Mouse (Mus musculus) left cerebral cortex, postnatal 4 days (tissue): ENCODE measurements around the gene Prrt4. TPM values are rescaled to one million over a fixed set of nuclear protein-coding genes. Genes with fewer than 3 reads are reported as not detected.
"Not testable (repeated sequence)": the region's sequence is repeated elsewhere in the genome, so short reads cannot be mapped to it uniquely, and the experiment has no call there.

Source experiments
- DNase-seq: peaks from one replicate; pipeline ENCODE4 v3.0.0-alpha.2; 2022
- intact Hi-C: fragments of 180-260 bp; cut with DNase I; formaldehyde crosslinking; loops from one replicate; pipeline ENCODE4 v1.15.1; 2025
- total RNA-seq, 2 experiments: library from RNA; stranded (reverse); gene quantifications; 2 replicates each; pipeline ENCODE4 v1.2.3; 2021

The Prrt4 gene
- 10 to 100 TPM; 15.1 to 19.1 TPM for total RNA-seq

DNA sequence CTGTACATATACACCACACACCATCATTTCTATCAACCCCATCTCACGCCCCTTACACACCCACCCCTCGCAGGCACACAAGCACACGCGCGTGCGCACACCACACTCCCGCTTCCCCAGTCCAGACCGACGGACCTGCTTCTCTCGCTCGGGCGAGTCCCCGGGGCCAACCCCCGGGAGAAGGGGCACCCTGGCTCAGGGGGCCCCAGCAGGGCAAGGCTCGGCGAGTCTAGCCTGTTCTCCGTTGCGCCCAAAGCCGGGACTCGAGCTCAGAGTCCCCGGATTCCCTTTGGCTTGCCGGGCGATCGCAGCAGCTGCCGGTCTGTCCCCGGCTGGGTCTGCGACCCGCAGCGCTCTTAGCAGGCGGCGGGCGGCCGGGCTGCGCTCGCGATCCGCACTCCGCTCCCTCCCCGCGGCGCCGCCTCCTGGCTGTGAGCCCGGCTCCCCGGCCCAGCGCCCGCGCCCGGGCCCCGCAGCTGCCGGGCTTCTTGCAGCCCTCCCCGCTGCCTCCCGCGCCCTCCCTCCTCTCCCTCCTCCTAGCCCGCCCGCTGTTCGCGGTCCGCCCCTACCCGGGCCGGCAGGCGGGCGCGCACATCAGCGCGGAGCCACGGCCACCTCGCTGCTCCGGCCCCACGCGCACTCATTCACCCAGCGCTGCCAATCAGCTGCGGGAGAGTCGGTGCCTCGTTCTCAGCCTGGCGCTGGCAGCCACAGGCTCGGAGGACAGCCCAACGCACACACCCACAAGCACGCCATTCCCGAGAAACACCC, at the start of gene Prrt4:
Gene Prrt4 (minus strand): TSS at position 697 of the 771 bp plus-strand sequence.
- intact Hi-C loops: loop anchor here (10.0 kb wide), 1 partner anchor 96 kb away; the partner anchor contains the start of genes Fam71f2 and Hilpda
- DNase-seq: peak; percentile 62

DNA sequence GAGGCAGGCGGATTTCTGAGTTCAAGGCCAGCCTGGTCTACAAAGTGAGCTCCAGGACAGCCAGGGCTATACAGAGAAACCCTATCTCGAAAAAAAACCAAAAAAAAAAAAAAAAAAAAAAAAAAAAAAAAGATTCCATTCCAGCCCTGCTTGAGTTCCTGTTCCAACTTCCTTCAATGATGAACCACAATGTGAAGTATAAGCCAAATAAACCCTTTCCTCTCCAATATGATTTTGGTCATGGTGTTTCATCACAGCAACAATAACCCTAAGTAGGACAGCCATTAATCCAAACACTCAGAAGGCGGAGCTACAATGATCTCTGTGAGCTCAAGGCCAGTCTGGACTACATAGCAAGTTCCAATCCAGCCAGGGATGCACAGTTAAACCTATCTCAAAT, 38.3 kb upstream of the Prrt4 start:
- intact Hi-C loops, DNase-seq: not testable (repeated sequence)

DNA sequence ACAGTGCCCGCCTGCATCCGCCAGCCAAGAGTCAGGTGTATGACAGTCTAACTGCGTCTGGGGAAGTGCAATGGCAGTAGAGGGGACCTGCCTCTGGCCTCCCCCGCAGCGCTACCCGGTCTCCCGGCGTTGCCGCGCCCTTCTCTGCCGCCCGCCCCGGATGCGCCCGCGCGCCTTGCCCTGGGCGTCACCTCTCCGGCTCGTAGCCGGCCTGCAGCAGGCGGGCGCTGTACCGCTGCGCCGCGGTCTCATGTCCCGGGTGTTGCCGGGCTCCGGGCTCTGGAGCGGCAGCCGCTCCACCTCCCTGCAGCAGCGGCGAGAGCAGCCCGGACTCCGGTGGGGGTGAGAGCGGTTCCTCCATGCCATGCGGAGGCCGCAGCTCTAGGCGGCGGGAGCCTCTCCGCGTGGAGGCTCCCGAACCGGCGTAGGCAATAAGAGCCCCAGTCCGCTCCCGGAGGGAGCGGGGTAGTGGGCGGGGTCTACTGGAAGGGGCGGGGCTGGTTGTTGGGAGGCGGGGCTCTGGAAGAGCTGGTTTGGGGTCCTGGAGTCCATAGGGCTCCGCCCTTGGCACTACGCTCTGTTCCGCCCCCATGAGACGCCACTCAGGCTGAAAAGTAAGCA, 36.6 kb upstream of the Prrt4 start, which contains the start of gene Impdh1:
Gene Impdh1 (minus strand): TSS at position 484 of the 621 bp plus-strand sequence.
- peak; percentile 91 for DNase-seq
- intact Hi-C loops: no loop called here

- no peak for DNase-seq
- intact Hi-C loops: no loop called here
These were observed 35.8 kb upstream of the Prrt4 start for GRCm38 (mm10) chr6:29215181-29215580.

DNA sequence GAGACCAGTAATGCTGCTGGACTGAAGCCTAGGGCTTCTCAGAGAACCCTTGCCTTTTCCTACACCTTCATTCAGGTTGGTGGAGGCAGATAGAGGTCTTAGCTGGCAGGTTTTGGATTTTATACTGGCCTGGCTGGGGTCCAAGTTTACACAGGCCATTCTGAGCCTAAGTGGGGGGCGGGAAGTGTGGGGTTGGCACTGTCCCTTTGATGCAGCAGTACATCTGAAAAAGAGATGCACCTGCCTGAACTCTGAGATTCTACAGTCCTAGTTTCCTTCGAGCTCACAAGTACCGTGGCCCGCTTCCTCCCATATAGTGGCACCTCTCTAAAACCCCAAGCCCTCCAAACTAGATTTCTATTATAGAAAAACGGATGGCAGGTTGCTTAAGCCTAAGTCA, 35.4 kb upstream of the Prrt4 start:
- DNase-seq: no peak
- intact Hi-C loops: no loop called here

DNA sequence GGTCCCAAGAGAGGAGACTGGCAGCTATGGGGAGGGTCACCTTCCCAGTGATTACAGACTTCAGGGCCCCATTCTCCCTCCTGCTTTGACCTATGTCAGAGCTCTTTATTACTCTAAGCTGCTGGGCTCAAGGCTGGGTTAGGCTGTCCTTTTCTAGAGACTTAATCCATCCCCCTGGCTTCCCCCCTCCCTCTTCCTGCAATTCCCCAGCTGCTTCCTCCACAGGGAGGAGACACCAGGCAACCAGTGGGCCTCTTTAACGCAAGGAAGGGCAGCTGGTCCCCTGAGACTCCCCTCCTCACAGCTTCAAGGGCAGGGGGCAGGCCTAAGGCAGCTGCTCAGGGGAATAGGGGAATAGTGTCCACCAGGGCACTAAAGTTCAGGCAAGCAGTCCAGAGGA, 34.9 kb upstream of the Prrt4 start:
- DNase-seq: no peak
- intact Hi-C loops: no loop called here

DNA sequence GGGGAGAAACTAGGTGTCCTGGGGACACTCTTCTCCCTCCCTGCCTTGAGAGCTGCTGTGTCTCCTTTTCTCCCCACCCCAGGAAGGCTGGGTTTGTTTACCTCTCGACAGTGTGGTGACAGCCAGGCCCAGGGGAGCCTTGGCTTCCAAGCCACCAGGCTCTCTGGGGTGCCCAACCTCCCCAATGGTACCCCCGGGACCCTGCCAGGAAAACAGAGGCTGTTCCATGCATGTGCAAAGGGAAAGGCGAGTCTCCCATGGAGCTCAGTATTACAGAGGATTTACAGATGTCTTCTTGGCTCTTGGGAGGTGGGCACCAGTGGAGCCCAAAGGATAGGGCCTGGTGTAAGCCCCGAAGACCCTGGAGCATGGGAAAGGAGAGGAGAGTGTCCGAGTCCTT, 34.1 kb upstream of the Prrt4 start:
- intact Hi-C loops: no loop called here
- DNase-seq: no peak

GRCm38 (mm10) chr6:29211806-29212492, 32.6 kb upstream of the Prrt4 start:
- intact Hi-C loops: no loop called here
- DNase-seq: peak; percentile 83

- intact Hi-C loops: no loop called here
- no peak for DNase-seq
These were observed 31.8 kb upstream of the Prrt4 start for GRCm38 (mm10) chr6:29211146-29211545.

GRCm38 (mm10) chr6:29210231-29210936, 31.0 kb upstream of the Prrt4 start:
- no peak for DNase-seq
- intact Hi-C loops: no loop called here

GRCm38 (mm10) chr6:29208178-29208577, 28.8 kb upstream of the Prrt4 start:
- DNase-seq: no peak
- intact Hi-C loops: loop anchor here (5.0 kb wide), 1 partner anchor 69 kb away; the partner anchor contains the start of gene Fam71f2

GRCm38 (mm10) chr6:29207017-29207416, 27.6 kb upstream of the Prrt4 start:
- intact Hi-C loops: loop anchor here (5.0 kb wide), 1 partner anchor 70 kb away; the partner anchor contains the start of gene Fam71f2
- no peak for DNase-seq

GRCm38 (mm10) chr6:29206006-29206405, 26.6 kb upstream of the Prrt4 start:
- no peak for DNase-seq
- intact Hi-C loops: loop anchor here (5.0 kb wide), 1 partner anchor 71 kb away; the partner anchor contains the start of gene Fam71f2

DNA sequence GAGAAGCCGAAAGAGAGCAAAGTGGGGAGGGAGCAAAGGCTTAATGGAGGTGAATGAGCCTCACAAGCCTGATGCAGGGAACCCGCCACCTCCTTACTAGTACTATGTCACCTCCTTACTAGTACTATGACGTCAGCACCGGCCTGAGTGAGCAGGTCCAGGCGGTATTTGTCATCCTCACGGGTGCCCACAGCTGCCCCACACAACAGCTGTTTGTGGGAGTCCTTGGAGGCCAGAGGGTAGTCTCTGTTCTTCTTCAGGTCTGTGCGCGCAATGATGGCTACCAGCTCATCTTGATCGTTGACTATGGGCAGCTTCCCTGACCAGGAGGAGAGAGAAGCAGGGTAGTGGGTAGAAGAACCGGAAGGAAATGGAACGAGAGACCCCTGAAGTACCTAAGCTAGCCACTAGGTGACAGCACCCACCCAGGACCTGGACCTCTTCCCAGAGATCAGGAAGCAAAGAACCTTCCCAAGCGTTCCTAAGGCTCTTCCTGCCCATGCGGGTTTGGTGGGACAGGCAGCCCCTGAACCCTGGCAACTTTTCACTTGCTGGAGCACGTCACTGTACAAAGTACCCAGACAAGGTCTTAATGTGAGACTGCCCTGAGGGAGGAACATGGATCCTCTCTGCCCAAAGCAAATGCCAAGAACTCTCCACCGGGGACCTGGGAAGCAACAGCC, 25.7 kb upstream of the Prrt4 start:
- peak; percentile 67 for DNase-seq
- intact Hi-C loops: loop anchor here (5.0 kb wide), 1 partner anchor 72 kb away; the partner anchor contains the start of gene Fam71f2

DNA sequence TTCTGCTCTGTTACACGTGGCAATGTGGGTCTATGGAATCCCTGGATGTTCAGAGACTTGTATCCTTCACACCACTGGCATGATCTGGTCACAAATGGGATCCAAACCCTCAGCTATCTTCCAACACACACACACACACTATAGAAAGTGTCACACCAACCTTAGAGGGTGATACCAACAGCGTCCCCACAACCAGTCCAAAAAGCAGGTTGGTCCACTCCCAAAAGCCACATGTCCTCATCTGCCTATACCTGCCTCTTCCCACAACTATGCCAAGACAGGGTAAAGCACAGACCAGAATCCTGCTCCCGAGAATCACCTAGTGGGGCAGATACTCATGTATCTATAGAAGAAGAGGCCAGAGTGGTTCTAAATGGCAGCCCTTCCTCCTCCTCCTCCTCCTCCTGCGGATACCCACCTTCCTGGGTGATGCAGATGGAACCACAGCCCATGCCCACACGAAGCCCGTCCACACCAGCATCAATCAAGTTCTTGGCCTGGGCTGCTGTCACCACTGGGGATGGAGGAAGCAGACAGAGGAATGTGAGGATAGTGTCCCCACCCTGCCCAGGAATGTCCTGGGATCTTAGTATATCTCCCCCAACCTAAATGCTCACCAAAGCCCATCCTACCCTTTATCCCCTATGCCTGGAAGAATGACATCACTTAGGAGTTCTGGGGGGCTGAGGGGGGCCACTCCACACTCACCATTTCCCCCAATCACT, 24.6 kb upstream of the Prrt4 start:
- intact Hi-C loops: no loop called here
- no peak for DNase-seq

GRCm38 (mm10) chr6:29203096-29203495, 23.7 kb upstream of the Prrt4 start:
- intact Hi-C loops: no loop called here
- no peak for DNase-seq

DNA sequence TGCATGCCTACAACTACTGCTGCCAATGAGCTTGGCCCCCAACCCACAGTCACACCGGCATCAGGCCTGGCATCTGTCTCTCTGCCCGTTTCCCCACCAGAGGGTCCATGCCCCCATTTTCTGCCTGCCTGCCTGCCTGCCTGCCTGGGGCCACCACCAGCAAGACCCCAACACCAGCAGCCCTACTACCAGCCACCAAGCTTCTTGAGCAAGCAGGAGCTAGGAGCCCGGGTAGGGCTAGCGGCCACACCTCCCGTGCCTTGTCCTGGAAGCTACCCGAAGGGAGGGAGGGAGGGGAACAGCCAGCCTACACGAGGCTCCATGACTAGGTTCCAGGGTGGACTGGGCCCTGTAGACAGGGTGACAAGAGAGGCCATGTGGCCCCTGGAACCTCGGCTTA, 22.6 kb upstream of the Prrt4 start:
- intact Hi-C loops: no loop called here
- no peak for DNase-seq

DNA sequence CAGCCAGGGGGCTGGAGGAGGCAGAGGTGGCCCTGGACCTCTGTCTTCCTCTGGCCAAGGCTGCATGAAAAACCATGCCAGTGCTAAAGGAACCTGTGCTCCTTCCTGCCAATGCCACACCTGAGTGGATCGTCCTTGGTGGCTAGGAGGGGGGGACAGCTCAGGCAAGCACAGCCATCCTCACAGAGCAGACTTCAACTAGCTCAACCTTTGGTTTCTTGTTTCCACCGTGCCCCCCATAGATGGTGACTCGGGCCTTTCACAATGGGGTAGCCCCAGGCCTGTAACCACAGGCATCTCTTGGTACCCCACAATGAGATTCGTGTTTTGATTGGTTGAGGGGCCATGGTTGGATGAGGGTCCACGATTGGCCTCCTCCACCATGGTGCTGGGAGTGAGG, 22.0 kb upstream of the Prrt4 start:
- intact Hi-C loops: no loop called here
- no peak for DNase-seq

- intact Hi-C loops: no loop called here
- DNase-seq: no peak
These were observed 21.1 kb upstream of the Prrt4 start for GRCm38 (mm10) chr6:29200496-29200895.
